Mouse (Mus musculus) granulocyte monocyte progenitor cell, adult 5-6 weeks (primary cell): ENCODE data around the gene Stard7. TPM values are rescaled to one million over a fixed set of nuclear protein-coding genes. Genes with fewer than 3 reads are reported as not detected.
"Not testable (repeated sequence)": the region's sequence is repeated elsewhere in the genome, so short reads cannot be mapped to it uniquely, and the experiment has no call there.

ENCODE experiments used
- ATAC-seq: replicated peaks from 2 replicates; pipeline ENCODE4 v1.8.0; 2016; ENCODE audit warnings: mild to moderate bottlenecking, moderate TSS enrichment, inconsistent platforms; ENCODE audit not compliant: poor library complexity, severe bottlenecking
- total RNA-seq, 2 experiments: library from RNA; stranded (forward) in 1 of 2; stranded (reverse) in 1 of 2; fragments of 200-712, 200-1000 nt in 1 of 2; fragments of >200 nt in 1 of 2; fragmentation: Nextera tagmentation in 1 of 2; gene quantifications; 2 replicates each; pipeline ENCODE4 v1.2.3; 2014 to 2017

The Stard7 gene
- total RNA-seq, 2 experiments from 2014 or later, result 69.6 to 131 TPM

DNA sequence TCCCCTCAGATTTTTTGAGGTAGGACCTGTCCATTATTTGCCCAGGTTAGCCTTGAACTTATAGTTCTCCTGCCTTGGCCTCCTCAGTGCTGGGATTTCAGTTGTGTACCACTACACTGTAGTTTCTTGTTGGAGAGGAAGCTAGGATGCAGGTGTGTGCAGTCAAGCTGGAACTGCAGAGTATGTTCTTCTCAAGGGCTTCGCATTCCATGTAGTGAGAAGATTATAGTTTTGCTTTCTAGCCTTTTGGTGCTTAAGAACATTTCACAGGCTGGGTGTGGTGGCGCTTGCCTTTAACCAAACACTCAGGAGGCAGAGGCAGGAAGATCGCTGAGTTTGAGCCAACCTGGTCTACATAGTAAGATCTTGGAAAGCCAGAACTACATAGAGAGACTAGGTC, 2.8 kb downstream of the Stard7 start:
- no peak for ATAC-seq

DNA sequence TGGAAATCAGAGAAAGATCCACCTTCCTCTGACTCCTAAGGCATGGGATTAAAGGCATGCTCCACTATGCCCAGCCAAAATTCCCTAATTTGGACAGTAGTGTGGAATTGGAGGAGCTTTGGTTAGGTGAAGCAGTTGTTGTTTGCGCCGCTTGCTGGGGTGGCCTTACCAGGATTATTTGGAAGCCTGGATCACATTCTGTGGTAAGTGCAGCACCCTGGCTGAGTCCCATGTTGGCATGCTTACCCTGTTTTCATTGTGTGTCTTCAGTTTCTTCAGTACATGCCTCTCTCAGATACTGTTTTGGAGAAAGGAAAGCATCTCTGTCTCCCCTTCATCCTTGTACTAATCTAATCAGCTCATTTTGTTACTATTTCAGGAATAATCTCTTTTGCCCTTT, 4.6 kb downstream of the Stard7 start:
- ATAC-seq, result no peak

DNA sequence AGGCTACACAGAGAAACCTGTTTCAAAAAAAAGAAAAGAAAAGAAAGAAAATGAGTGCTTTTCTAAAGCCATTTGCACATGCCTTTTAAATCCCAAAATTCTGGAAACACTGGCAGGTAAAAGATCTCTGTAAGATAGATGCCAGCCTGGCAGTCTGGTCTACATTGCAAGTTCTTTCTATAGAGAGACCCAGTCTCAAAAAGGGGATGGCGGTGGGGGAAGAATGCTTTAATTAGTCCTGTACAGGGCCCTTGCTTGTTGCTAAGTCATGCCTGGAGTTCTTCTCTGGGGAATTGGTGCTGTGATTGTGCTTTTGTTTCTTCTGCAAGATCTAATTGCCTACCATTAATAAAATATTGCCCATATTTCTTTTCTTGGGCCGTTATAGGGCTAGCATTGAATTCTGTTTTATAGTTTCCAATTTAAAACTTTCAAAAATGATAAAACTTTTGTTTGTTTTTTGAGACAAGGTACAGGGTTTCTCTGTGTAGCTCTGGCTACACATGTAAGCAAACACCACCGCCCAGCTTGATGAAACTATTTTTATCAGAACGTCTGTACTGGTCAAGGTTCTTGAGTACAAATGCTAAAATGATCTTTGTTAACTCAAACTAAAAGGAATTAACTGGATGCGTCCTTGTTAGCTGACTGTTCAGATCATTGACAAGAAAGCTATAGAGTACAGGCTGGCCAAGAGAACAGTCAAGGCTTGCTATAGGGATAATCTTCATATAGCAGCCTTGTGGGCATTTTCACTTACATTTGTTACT, 5.7 kb downstream of the Stard7 start:
- no peak for ATAC-seq

DNA sequence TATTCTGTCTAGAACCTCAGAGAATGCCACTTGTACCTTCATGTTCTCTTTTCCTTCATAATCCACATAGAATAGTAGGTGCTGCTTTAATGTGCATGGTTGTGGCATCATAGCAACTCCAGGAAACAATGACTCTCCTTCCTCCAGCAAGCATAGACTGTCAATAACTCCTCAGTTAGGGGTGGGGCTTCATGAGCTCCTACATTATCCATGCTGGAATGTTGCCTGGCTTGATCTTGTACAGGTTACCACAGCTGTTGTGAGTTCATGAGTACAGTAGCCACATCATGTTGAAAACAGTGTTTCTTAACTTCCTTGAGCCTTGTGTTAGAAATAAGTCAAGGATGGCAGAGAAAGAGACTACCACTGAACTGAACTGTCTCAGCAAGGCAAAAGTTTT, 8.1 kb downstream of the Stard7 start:
- peak; percentile 35; the same call in 1 of the 2 replicates for ATAC-seq

DNA sequence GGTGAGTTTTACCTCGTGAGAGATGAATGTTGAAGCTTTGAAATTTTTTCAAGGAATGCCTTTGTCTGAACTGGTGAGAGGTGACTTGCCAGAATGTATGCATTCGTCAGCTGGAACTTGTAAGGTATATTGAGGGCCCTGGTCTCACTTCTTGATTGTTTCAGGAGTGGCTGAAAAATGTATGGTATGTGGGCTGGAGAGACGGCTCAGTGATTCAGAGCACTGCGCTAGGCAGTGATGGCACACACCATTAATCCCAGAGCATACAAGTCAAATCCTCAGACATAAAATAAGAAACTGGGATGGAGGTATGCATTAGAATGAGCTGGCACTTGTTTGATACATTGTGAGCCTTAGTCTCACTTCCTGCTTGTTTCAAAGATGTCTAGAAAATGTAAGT, 22.2 kb downstream of the Stard7 start:
- ATAC-seq, result no peak

DNA sequence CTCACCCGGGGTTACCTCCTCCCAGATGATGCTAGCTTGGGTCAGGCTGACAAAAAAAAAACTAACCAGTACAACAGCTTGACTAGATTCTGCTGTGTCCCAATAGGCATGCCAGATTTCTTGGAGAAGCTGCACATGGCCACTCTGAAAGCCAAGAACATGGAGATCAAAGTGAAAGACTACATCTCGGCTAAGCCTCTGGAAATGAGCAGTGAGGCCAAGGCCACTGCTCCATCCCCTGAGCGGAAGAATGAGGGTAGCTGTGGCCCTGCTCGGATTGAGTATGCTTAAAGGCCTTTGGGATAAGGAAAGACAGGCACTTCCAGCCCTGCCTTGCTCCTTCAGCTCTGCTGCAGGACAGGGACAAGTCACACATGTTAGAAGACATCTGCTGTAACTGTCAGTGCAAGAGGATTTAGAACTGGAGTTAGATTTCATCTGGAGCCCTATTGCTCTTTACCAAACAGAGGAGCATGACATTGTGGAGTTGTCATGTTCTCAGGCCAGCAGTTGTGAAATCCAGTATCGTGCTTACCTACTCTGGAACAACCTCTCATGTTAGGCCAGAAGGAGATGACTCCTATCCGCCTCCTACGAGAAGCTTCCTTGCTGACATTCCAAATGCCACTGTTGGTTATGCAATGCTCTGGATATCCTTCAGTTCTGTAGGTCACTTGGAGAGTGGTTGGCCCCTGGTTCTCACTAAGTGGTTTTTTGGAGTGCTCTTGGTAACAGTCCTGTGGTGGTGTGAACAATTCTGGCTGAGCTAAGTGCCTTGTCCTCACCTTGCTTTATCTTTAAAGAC, 27.2 kb downstream of the Stard7 start:
- no peak for ATAC-seq

DNA sequence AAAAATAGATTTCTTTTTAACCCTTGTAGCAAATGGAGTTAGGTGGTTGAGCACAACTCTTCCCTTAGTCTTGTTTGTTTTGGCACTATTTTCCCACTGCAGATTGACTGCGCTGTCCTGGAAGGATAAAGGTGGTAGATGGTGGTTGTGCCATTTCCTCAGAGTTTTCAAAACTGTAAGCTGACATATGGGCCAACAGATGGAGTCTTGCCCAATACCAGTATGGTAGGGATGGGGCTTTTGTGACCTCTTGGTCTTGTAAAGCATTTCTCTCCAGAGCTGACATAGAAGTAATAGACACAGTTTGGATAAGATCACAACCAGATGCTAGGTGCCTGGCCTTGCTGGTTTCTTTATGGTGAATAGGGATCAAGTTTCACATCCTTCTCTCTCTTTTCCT, 28.0 kb downstream of the Stard7 start:
- no peak for ATAC-seq

DNA sequence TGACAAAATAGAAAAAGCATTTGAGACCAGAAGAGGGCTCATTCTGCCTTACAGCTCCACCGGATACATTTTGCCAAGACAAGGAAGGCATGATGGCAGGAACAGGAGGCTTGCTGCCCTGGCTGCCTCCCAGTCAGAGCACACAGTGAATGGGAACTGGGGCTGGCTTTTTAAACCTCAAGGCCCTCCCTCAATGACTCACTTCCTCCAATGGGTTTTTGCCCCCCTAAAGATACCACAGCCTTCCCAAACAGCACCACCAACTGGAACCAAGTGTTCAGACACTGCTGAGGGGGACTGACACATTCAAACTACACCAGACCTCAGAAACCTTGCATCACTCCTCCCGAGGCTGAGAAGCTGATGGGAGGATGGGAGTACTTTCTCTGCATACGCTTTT, 30.7 kb downstream of the Stard7 start:
- peak; percentile 87 for ATAC-seq

DNA sequence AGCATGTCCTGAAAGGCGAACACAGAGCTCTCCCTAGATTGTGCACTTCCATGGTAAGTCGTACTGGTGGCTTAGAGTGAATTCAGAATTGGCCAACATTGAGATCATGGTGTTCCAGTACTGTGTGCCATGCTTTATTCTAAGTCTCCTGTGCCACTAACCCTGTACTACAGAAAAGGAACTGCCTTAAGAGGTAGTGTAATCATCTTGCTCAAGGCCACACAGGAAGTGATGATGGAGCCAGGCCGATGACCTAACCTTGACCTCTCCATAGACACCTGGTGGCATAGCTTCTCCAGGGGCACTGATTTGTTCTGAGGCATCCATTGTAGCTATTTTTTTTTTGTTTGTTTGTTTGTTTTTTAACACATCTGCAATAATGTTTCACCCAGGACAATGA, 31.9 kb downstream of the Stard7 start:
- peak; percentile 77 for ATAC-seq

DNA sequence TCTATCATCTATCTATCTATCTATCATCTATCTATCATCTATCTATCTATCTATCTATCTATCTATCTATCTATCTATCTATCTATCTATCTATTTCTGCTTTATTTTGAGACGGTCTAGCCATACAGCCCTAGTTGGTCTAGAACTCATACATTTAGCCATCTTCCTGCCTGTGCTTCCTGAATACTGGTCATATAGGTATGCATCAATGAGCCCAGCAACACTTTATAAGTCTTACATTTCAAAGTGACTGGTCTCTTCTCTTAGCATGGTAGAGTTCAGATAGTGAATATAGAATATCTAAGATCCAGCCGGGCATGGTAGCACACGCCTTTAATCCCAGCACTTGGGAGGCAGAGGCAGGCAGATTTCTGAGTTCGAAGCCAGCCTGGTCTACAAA, 34.2 kb downstream of the Stard7 start:
- ATAC-seq, result not testable (repeated sequence)

DNA sequence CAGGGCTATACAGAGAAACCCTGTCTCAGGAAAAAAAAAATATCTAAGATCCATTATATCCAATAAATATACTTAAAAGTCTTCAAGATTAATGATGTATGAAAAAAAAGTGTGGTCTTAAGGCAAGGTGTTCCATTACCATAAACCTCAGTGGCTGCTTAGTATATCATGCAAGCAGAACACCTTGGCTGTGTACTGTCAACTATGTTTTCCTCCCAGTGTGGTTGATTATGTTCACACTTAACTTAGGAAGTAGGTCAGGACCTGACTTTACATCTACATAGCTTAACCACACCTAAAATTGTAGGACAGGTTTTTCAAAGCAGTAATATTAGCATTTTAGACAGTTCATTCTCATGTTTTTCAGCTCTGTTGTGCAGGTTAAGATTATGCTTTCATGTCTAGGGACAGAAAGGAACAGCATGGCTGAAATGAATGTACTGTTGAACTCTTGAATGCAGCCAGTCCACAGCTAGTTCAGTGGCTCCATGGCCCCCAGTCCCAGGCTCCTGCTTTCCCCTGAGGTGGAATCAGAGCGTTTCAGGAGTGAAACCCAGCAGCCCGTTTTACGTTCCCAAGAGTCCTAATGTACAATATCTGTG, 34.7 kb downstream of the Stard7 start:
- ATAC-seq, result no peak

DNA sequence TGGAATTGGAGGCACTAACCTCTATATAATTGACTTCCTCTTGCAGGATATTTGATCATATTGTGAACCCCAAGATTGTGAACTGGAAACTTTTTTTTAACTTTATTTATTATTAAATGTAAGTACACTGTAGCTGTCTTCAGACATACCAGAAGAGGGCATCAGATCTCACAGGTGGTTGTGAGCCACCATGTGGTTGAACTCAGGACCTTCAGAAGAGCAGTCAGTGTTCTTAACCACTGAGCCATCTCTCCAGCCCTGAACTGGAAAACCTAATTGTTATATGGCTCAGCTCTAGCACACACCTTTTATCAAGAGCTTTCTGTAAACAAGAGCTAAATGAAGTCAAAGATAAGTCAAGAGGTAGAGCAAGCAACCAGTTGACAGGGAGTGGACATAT, 36.1 kb downstream of the Stard7 start:
- no peak for ATAC-seq

DNA sequence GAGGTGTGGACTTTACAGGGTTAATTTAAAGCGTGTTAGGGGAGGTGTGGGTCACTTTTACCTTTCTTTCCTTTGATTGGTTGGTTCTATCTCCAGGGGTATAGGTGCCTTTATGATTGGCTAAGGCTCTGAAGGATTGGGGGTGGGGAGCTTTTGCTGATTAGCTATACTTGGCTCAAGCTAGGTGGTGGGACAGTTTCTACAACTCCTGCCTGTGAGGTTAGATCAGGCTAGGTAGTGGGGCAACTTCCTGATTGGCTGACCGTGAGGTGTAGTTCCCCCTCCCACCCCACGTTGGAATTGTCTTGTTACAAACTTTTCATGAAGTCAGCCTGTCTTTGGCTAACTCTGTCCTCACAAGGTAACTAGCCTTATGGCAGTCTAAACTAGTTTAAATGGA, 37.2 kb downstream of the Stard7 start:
- peak; percentile 57 for ATAC-seq

DNA sequence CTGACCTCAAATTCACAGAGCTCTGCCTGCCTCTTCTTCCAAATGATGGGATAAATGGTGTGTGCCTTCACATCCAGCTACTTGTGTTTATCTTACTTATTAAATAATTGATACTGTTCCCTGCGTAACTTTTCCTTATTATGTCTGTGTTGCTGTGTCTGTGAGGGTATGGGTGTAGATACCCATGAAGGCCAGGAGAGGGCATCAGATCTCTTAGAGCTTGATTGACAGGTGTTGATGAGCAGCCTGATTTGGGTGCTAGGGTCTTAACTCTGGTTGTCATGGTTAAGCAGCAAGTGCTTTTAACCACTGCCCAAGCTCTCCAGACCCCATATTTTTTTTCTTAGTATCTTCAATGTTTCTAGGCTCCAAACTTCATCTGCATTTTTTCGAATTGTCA, 38.6 kb downstream of the Stard7 start:
- ATAC-seq, result peak; percentile 85

DNA sequence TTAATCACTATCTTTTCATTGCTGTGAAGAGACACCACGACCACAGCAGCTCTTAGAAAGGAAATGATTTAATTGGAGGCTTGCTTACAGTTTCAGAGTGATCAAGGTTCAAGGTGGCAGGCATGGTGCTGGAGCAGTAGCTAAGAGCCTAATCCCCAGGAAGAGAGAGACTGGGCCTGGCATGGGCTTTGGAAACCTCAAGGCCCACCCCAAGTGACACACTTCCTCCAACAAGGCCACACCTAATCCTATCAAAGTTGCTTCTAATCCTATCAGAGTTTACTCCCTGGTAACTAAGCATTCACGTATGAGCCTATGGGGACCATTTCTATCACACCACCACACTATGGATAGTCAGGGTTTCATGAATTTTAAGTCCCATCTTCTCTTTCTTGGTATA, 40.2 kb downstream of the Stard7 start:
- ATAC-seq, result no peak

DNA sequence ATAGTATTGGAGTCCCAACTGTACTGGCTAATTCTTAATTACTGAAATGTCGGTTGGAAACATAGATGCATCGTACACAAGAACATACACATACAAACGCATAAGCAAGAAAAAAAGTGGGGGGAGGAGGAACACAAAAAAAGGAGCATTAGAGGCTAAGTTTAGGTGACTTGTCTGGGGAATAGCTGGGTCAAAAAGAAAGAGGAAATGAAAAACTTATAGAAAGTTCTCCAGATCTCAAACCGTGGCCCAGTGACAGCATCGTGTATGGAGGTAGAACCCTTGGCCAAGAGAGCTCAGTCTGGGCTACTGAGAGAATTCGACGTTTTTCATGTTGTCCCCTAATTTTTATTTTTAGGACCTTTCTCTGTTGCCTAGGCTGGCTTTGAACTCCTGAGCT, 40.7 kb downstream of the Stard7 start:
- ATAC-seq, result no peak

DNA sequence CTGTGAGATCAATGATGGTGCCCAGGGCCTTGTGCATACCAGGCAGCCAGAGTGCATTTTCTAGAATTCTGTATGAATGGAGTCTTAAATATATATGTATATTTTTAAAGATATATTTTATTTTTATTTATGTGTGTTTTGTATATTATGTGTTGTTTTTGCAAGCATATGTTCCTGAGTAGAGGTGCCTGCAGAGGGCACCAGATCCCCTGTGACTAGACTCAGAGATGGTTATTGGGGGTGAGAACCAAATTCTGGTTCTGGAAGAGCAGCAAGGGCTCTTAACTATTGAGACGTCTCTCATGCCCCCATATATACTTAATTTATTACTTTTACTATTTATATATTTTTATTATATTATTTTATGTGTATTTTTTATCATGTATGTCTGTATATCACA, 41.2 kb downstream of the Stard7 start:
- ATAC-seq, result no peak

DNA sequence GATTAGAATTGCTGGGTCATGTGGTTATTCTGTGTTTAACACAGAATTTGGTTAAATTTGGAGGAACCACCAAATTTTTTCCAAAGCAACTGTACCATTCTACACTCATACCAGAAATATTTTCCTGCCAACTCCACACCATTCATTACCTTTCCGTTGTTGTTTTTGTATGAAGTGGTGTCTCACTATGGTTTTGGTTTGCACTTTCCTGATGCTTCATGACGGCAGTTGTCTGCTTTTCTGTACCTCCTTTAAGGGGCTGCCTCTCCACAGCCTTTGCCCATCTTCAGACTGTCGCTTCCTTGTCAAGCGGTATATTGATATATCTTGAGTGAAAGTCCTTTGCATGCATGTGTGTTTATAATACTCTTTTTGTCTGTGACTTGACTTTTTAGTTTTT, 42.8 kb downstream of the Stard7 start:
- ATAC-seq, result no peak

DNA sequence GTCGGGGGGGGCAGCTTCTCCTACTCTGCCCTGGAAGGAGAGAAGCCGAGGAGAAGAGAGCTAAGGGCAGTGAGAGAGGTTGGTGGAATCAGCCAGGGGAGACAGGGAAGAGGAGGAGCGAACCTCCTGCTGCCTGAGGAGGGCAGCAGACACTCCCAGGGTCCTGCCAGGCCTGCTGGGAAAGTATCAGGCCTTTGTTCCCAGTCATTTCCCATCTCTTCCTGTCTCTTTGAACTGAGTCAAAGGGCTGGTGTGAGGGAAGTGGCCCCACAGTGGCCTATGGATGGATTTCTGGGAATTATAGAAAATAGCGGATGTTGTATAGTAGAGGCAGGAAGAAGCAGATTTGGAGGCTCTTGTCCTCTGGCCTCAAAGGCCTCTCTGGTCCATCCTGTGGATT, 43.9 kb downstream of the Stard7 start:
- ATAC-seq, result no peak

DNA sequence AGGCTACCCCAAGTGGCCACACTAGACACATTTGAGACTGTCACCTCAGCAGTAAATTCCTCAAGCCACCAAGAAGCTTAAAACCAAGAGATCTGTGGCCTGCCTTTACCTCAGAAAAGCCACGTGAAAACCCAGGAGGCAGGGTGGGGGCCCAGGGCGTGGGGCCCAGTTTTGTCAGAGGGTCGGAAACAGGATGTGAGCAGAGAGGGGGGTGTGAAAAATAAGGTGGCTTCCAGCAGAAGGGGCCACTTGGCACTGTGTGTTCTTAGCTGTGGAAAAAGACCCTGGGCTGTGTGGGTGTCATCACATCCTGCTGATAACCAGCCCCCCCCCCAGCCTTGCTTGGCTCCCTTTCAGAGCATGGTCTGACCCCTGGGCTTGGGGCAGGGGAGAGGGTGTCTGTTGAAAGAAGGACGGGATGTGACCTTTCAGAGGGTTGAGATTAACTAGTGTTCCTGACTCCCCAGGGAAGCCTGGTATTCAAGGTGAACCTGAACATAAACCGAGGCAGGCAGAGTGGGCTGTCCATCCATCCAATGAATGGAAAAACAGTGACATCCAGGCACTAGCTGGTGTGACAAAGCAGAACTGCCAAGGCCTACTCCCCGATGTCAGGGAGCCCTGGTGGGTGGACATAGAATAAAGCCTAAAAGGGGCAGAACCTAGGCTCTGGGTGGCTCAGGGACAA, 44.6 kb downstream of the Stard7 start:
- peak; percentile 71 for ATAC-seq

DNA sequence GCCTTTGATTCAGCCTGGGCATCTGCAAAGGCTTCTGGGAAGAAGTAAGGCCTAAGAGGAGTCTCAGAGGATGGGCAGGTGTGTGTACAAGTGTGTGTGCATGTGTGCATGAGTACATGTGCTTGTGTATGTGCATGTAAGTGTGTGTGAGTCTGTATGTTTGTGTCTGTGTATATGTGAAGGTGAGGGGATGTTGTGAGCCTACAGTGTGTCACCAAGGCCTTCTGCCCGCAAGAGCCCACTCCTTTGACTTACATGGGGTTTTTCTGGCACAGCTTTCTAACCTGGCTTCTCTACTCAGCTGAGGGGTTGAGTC, 45.1 kb downstream of the Stard7 start:
- ATAC-seq, result no peak
